24 mouse cellular contexts compared by ENCODE assay signal in genomic region chr5:8990526-8990925, GRCm38 (mm10). TPM values are rescaled to one million over a fixed set of nuclear protein-coding genes. Genes with fewer than 3 reads are reported as not detected.
DNase-seq lines count a peak whose midpoint lies in the region; ATAC-seq and TF ChIP-seq lines count a peak whose summit lies in the region.
"Had no signal": no experiment of that assay in that cellular context is flagged by ENCODE, and none has a peak within 500 bp of the region (broad histone marks: within the 10 kb centered on the region; RNA-seq: fewer than 3 reads in every experiment).

No protein-coding gene starts in this region.

- TF ChIP-seq EP300 in ES-Bruce4 (IDR thresholded peaks at IDR 0.05; ENCODE audit: insufficient read depth, low read depth, low read length): no peak
- no peak for TF ChIP-seq EP300 in stomach, postnatal 0 days (optimal IDR thresholded peaks at IDR 0.05)

- TF ChIP-seq CTCF in intestine, postnatal 0 days (IDR thresholded peaks at IDR 0.05; ENCODE audit: low read depth): 0 out of 2 replicates have a peak, but pooled peaks have one; percentile 12
- TF ChIP-seq CTCF in ES-Bruce4 (IDR thresholded peaks at IDR 0.05; ENCODE audit: low read depth, low read length): peak; percentile 16
- peak; percentile 21; the same call in 1 of the 2 replicates for TF ChIP-seq CTCF in stomach, postnatal 0 days (IDR thresholded peaks at IDR 0.05; ENCODE audit: low read depth)
- TF ChIP-seq CTCF in cerebellum, adult 2 months (IDR thresholded peaks at IDR 0.05; ENCODE audit: borderline replicate concordance, insufficient read depth, low read depth, low read length): no peak

- no peak overlapping the region for H3K27ac ChIP-seq in intestine, postnatal 0 days (ENCODE audit: low read depth, low read length)
- no peak overlapping the region for H3K27ac ChIP-seq in intestine, embryonic 16.5 days (ENCODE audit: low read length)
- no peak overlapping the region for H3K27ac ChIP-seq in ES-Bruce4 (ENCODE audit: insufficient read depth, low read length)
- no peak overlapping the region for H3K27ac ChIP-seq in stomach, postnatal 0 days (replicated peaks)
- no peak overlapping the region for H3K27ac ChIP-seq in cerebellum, adult 2 months (ENCODE audit: insufficient read depth, low read length)
- H3K27ac ChIP-seq in hindbrain, embryonic 16.5 days (ENCODE audit: low read depth, low read length): no peak overlapping the region
- H3K27ac ChIP-seq: embryonic facial prominence, embryonic 10.5 days; embryonic facial prominence, embryonic 12.5 days; forebrain, embryonic 13.5 days; forebrain, embryonic 15.5 days had no signal

- H3K9ac ChIP-seq in intestine, postnatal 0 days (ENCODE audit: low read depth, low read length): no peak overlapping the region
- no peak overlapping the region for H3K9ac ChIP-seq in intestine, embryonic 16.5 days (ENCODE audit: low read depth, low read length)
- 0 out of 2 replicates have a peak overlapping the region, but pooled peaks have one; percentile 1 for H3K9ac ChIP-seq in ES-Bruce4 (ENCODE audit: low read depth, poor library complexity, severe bottlenecking)
- H3K9ac ChIP-seq in stomach, postnatal 0 days (ENCODE audit: low read length): no peak overlapping the region
- no peak overlapping the region for H3K9ac ChIP-seq in hindbrain, embryonic 16.5 days (ENCODE audit: low read depth, low read length)
- H3K9ac ChIP-seq: embryonic facial prominence, embryonic 12.5 days; forebrain, embryonic 13.5 days; forebrain, embryonic 15.5 days had no signal

- 86% methylated on average over 13 of the region's 13 CpGs for WGBS in intestine, postnatal 0 days
- WGBS in intestine, embryonic 16.5 days: 84% methylated on average over 13 of the region's 13 CpGs
- 85% methylated on average over 13 of the region's 13 CpGs for WGBS in stomach, postnatal 0 days
- WGBS in cerebellum, adult 2 months: 92% methylated on average over 13 of the region's 13 CpGs
- WGBS in hindbrain, embryonic 16.5 days: 88% methylated on average over 13 of the region's 13 CpGs

- H3K4me3 ChIP-seq in intestine, postnatal 0 days (ENCODE audit: low read depth, low read length): no peak overlapping the region
- no peak overlapping the region for H3K4me3 ChIP-seq in intestine, embryonic 16.5 days (ENCODE audit: low read length)
- no peak overlapping the region for H3K4me3 ChIP-seq in ES-Bruce4 (ENCODE audit: low read depth, low read length)
- H3K4me3 ChIP-seq in stomach, postnatal 0 days (ENCODE audit: low read depth, low read length): no peak overlapping the region
- H3K4me3 ChIP-seq in cerebellum, adult 2 months (replicated peaks; ENCODE audit: insufficient read depth, low read depth, low read length): no peak overlapping the region
- H3K4me3 ChIP-seq in hindbrain, embryonic 16.5 days (ENCODE audit: low read length): no peak overlapping the region
- H3K4me3 ChIP-seq: embryonic facial prominence, embryonic 10.5 days; embryonic facial prominence, embryonic 12.5 days; forebrain, embryonic 13.5 days; forebrain, embryonic 15.5 days had no signal

- H3K4me2 ChIP-seq in intestine, postnatal 0 days (replicated peaks; ENCODE audit: low read depth): no peak overlapping the region
- no peak overlapping the region for H3K4me2 ChIP-seq in intestine, embryonic 16.5 days (ENCODE audit: low read depth, low read length)
- H3K4me2 ChIP-seq in stomach, postnatal 0 days (replicated peaks; ENCODE audit: low read depth): no peak overlapping the region
- no peak overlapping the region for H3K4me2 ChIP-seq in hindbrain, embryonic 16.5 days (ENCODE audit: low read length)
- H3K4me2 ChIP-seq: embryonic facial prominence, embryonic 12.5 days; forebrain, embryonic 13.5 days; forebrain, embryonic 15.5 days had no signal

- H3K4me1 ChIP-seq in intestine, postnatal 0 days (replicated peaks; ENCODE audit: control insufficient read depth, insufficient read depth, low read length): peaks cover 5% of the 10 kb centered on the region; the same call in 1 of the 2 replicates
- H3K4me1 ChIP-seq in intestine, embryonic 16.5 days (ENCODE audit: control insufficient read depth, insufficient read depth, low read length): no peaks in the 10 kb centered on the region
- no peaks in the 10 kb centered on the region for H3K4me1 ChIP-seq in ES-Bruce4 (ENCODE audit: control insufficient read depth, insufficient read depth, low read length)
- no peaks in the 10 kb centered on the region for H3K4me1 ChIP-seq in stomach, postnatal 0 days (replicated peaks; ENCODE audit: control insufficient read depth, insufficient read depth)
- H3K4me1 ChIP-seq in cerebellum, adult 2 months (ENCODE audit: control insufficient read depth, insufficient read depth, low read length): peaks cover 2% of the 10 kb centered on the region; the same call in 1 of the 2 replicates
- H3K4me1 ChIP-seq in hindbrain, embryonic 16.5 days (ENCODE audit: control insufficient read depth, insufficient read depth, low read depth, low read length): no peaks in the 10 kb centered on the region
- H3K4me1 ChIP-seq: embryonic facial prominence, embryonic 10.5 days; embryonic facial prominence, embryonic 12.5 days had no signal

- ATAC-seq in intestine, postnatal 0 days: no peak
- ATAC-seq in intestine, embryonic 16.5 days: no peak
- no peak for ATAC-seq in stomach, postnatal 0 days (ENCODE audit: low FRiP score, low TSS enrichment)
- ATAC-seq in hindbrain, embryonic 16.5 days: no peak
- ATAC-seq: activated CD4-positive, CD25-positive, alpha-beta regulatory T cell, adult 4 months; CD4-positive, CD25-positive, alpha-beta regulatory T cell, adult 4 months; forebrain, embryonic 13.5 days; forebrain, embryonic 15.5 days; Patski had no signal

- peak; percentile 59 for DNase-seq in R1 (ENCODE audit: low read depth, low spot score)
- no peak for DNase-seq in stomach, postnatal 0 days (ENCODE audit: low spot score)
- no peak for DNase-seq in cerebellum, adult 2 months
- DNase-seq: adrenal gland, adult 8-10 months; adrenal gland, postnatal 14 days; adrenal gland, postnatal 36 days; B cell, adult 2 months; cerebellum, adult 11-12 months; cerebellum, adult 9-10 months; cerebellum, postnatal 10 days; cerebellum, postnatal 25 days had no signal

- H3K9me3 ChIP-seq in intestine, postnatal 0 days (ENCODE audit: control insufficient read depth): no peaks in the 10 kb centered on the region
- H3K9me3 ChIP-seq in intestine, embryonic 16.5 days (ENCODE audit: control insufficient read depth, low read length): no peaks in the 10 kb centered on the region
- no peaks in the 10 kb centered on the region for H3K9me3 ChIP-seq in ES-Bruce4 (replicated peaks; ENCODE audit: control insufficient read depth, insufficient read depth, low read length, poor library complexity, severe bottlenecking)
- no peaks in the 10 kb centered on the region for H3K9me3 ChIP-seq in stomach, postnatal 0 days (ENCODE audit: control insufficient read depth, low read length)
- no peaks in the 10 kb centered on the region for H3K9me3 ChIP-seq in hindbrain, embryonic 16.5 days (ENCODE audit: control insufficient read depth, low read length)
- H3K9me3 ChIP-seq: embryonic facial prominence, embryonic 10.5 days; embryonic facial prominence, embryonic 12.5 days; forebrain, embryonic 13.5 days; forebrain, embryonic 15.5 days; G1E had no signal

- peaks cover 50% of the 10 kb centered on the region for H3K36me3 ChIP-seq in intestine, postnatal 0 days (ENCODE audit: control insufficient read depth, insufficient read depth)
- H3K36me3 ChIP-seq in intestine, embryonic 16.5 days (ENCODE audit: control insufficient read depth, insufficient read depth, low read length): peaks cover 4% of the 10 kb centered on the region; the same call in 1 of the 2 replicates
- H3K36me3 ChIP-seq in ES-Bruce4 (ENCODE audit: control insufficient read depth, insufficient read depth, low read length, poor library complexity, severe bottlenecking): 0 out of 2 replicates have a peak, but pooled peaks cover 5% of the 10 kb centered on the region
- peaks cover 12% of the 10 kb centered on the region; the same call in 1 of the 2 replicates for H3K36me3 ChIP-seq in stomach, postnatal 0 days (ENCODE audit: control insufficient read depth, insufficient read depth, low read length)
- peaks cover 7% of the 10 kb centered on the region for H3K36me3 ChIP-seq in hindbrain, embryonic 16.5 days (ENCODE audit: control insufficient read depth, insufficient read depth, low read length)

- no peak for TF ChIP-seq POLR2A in ES-Bruce4 (IDR thresholded peaks at IDR 0.05; ENCODE audit: insufficient read depth, low read length)
- no peak for TF ChIP-seq POLR2A in cerebellum, adult 2 months (IDR thresholded peaks at IDR 0.05; ENCODE audit: borderline replicate concordance, insufficient read depth, low read length)

- H3K27me3 ChIP-seq in intestine, postnatal 0 days (replicated peaks; ENCODE audit: control insufficient read depth, insufficient read depth, low read length): no peaks in the 10 kb centered on the region
- no peaks in the 10 kb centered on the region for H3K27me3 ChIP-seq in intestine, embryonic 16.5 days (replicated peaks; ENCODE audit: control insufficient read depth, insufficient read depth, low read length)
- H3K27me3 ChIP-seq in ES-Bruce4 (ENCODE audit: control insufficient read depth, insufficient read depth, low read length, poor library complexity, severe bottlenecking): no peaks in the 10 kb centered on the region
- H3K27me3 ChIP-seq in stomach, postnatal 0 days (ENCODE audit: control insufficient read depth, insufficient read depth, low read length): no peaks in the 10 kb centered on the region
- H3K27me3 ChIP-seq in cerebellum, adult 2 months (ENCODE audit: control insufficient read depth, insufficient read depth, low read length): no peaks in the 10 kb centered on the region
- no peaks in the 10 kb centered on the region for H3K27me3 ChIP-seq in hindbrain, embryonic 16.5 days (replicated peaks; ENCODE audit: control insufficient read depth, insufficient read depth, low read length)
- H3K27me3 ChIP-seq: CH12.LX; embryonic facial prominence, embryonic 12.5 days; forebrain, embryonic 13.5 days; forebrain, embryonic 15.5 days; Patski had no signal

RNA-seq across cellular contexts. Expression of gene Crot, which starts 6.6 kb away (rescaled TPM):
- 133 and 135 TPM in 2 replicates for polyA plus RNA-seq in intestine, postnatal 0 days (2015; fragmentation: Nextera tagmentation; extraction: Ambion mirVana)
- polyA plus RNA-seq in intestine, embryonic 16.5 days (2015; fragmentation: Nextera tagmentation; extraction: Ambion mirVana): 63.0 and 77.2 TPM in 2 replicates
- 32.0 and 34.8 TPM in 2 replicates for polyA plus RNA-seq in ES-Bruce4 (2011; ENCODE audit: insufficient read depth, insufficient read length, low read depth, missing spikeins)
- 95.4 and 99.6 TPM in 2 replicates for polyA plus RNA-seq in stomach, postnatal 0 days (2015; fragmentation: Nextera tagmentation; extraction: Ambion mirVana)
- polyA plus RNA-seq in cerebellum, adult 2 months (2012; rRNA removed): 24.0 and 24.8 TPM in 2 replicates
- polyA plus RNA-seq in hindbrain, embryonic 16.5 days (2015; fragmentation: Nextera tagmentation; extraction: Ambion mirVana): 23.6 and 24.8 TPM in 2 replicates
